Mouse (Mus musculus) left cerebral cortex, postnatal 36 days (tissue): Measurements from ENCODE around the gene Fzd7. TPM values are rescaled to one million over a fixed set of nuclear protein-coding genes. Genes with fewer than 3 reads are reported as not detected.

ENCODE experiments used
- DNase-seq, 2 experiments: peaks; one replicate each; pipeline ENCODE4 v3.0.0; 2021 to 2022; ENCODE audit warnings: low spot score in 2 of 2, mixed read lengths in 1 of 2
- intact Hi-C: fragments of 180-260 bp; cut with DNase I; formaldehyde crosslinking; loops from one replicate; pipeline ENCODE4 v1.15.1; 2025
- total RNA-seq, 2 experiments: library from RNA; stranded (reverse); gene quantifications; 2 replicates each; pipeline ENCODE4 v1.2.3; 2021

Fzd7 gene
- total RNA-seq, 2 experiments from 2014 or later: 5.5 to 6.4 TPM

DNA sequence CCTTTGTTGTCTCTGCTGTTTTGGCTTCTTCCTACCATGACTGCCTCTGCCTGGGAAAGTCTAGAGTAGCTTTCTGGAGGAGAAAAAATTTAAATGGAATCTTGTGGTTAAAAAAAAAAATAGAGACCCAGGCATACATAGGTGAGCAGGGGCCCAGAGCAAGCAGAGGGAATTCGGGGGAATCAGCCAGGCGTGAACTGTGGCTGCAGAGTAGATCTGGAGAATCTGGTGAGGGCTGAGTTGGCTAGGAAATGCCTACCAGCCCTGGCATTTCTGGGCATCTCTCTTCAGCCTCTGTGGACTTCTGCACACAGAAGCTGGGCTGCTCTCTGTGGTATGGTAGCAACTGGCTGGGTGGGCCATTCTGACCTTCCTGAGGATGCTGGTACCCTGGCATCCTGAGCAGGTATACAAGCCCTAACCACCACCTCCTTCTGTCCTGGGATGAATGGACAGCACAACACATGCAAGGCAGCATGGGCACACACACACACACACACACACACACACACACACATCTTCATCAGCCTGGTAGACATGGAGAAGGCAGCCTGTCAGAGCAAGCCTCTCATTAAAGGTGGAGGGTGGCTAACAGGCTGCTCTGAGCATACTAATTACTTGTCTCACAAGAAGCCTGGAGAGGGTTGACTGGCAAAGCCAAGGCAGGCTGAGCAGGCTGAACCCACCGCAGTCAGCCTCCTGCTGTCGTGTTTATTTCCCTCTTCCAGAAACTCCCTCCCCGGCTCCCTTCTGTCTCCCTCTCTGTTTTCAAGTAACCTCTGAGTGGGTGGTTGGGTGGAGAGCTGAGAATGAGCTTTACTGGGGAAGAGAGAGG lies 53.0 kb downstream of the Fzd7 start:
- intact Hi-C loops: no loop called here
- peak; percentile 28 to 33 for DNase-seq

Other genes with a start within 250 kb of the Fzd7 start
- gene Als2, start 245.2 kb upstream of the Fzd7 start, total RNA-seq: 10 to 100 TPM; 37.2 to 37.9 TPM
- 1 to 10 TPM in 1 of 2 experiments, under 1 TPM in 1; 0.35 to 1.1 TPM for gene Cdk15, start 225.5 kb upstream of the Fzd7 start, total RNA-seq
- 10 to 100 TPM; 12.2 to 12.5 TPM for gene Gm973, start 33.8 kb downstream of the Fzd7 start, total RNA-seq
- 100 to 1,000 TPM; 121 to 123 TPM for gene Sumo1, start 188.4 kb downstream of the Fzd7 start, total RNA-seq
- gene Nop58, start 202.5 kb downstream of the Fzd7 start, total RNA-seq: 10 to 100 TPM; 49.8 to 51.3 TPM